Mouse (Mus musculus): ENCODE results near the gene Lef1.

- TF ChIP-seq CTCF (IDR thresholded peaks at IDR 0.05; ENCODE audit: low read depth, low read length) (no peak), POLR2A (IDR thresholded peaks at IDR 0.05; ENCODE audit: borderline replicate concordance, low read depth, low read length) (no peak)
Measured at GRCm38 (mm10) chr3:131070210-131070609, 40.1 kb upstream of the Lef1 start.

Measured in bone marrow macrophage, adult 2 months (primary cell).